Mouse (Mus musculus): ENCODE measurements at regions not wholly inside any gene's neighbourhood (a gene's known extent, or its start where the extent isn't known, plus 50 kb on each side); places are given as distances from the start of the nearest gene placed in this dataset.

DNA sequence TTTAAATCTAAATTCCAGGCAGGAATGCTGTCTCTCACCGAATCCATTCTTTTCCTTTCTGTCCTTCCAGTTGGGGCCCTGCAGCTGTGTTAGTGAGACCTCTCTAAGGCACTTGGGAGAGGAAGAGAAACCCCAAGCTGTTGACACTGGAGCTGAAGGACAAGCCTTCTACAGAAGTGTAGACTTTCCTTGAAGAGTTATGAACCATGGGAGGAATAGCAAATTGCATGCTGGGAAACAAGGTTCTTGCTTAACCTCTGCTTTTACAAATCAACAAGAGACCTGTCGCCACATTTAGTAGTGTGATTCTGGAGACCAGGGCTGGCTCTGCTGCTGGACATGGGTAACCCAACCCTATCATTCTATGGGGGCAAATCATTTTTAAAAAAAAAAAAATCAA lies 200.8 kb upstream of the Sash1 start:
- TF ChIP-seq CTCF (IDR thresholded peaks at IDR 0.05; ENCODE audit: low read depth, low read length) (no peak), POLR2A (IDR thresholded peaks at IDR 0.05; ENCODE audit: borderline replicate concordance, low read depth, low read length) (no peak)
